Mouse (Mus musculus) liver, adult 2 months (tissue): ENCODE results near the gene Arhgap44. TPM values are rescaled to one million over a fixed set of nuclear protein-coding genes. Genes with fewer than 3 reads are reported as not detected.

Experiments used
- DNase-seq: peaks from one replicate; pipeline ENCODE4 v3.0.0-alpha.2; 2011; ENCODE audit warnings: low read depth, low spot score; ENCODE audit errors: extremely low read depth
- H3K27ac ChIP-seq: fragments of 200-500 bp; replicated peaks from 2 replicates; pipeline ENCODE4 v1.5.1; 2012; ENCODE audit warnings: low read depth, mild to moderate bottlenecking, control low read depth, inconsistent platforms, low read length; ENCODE audit not compliant: insufficient read depth
- H3K27me3 ChIP-seq: fragments of 200-500 bp; 2 replicates; pipeline ENCODE4 v1.6.1; 2012; ENCODE audit warnings: mild to moderate bottlenecking, moderate library complexity, low read length, inconsistent platforms; ENCODE audit not compliant: control insufficient read depth, insufficient read depth
- H3K36me3 ChIP-seq: fragments of 200-500 bp; 2 replicates; pipeline ENCODE4 v1.6.1; 2012; ENCODE audit warnings: low read length, inconsistent platforms; ENCODE audit not compliant: control insufficient read depth, insufficient read depth
- H3K4me1 ChIP-seq: fragments of 200-500 bp; 2 replicates; pipeline ENCODE4 v1.6.1; 2011; ENCODE audit warnings: low read length; ENCODE audit not compliant: control insufficient read depth, insufficient read depth
- H3K4me3 ChIP-seq: fragments of 200-500 bp; 2 replicates; pipeline ENCODE4 v1.5.1; 2011; ENCODE audit warnings: low read depth, mild to moderate bottlenecking, control low read depth, low read length, moderate library complexity; ENCODE audit not compliant: insufficient read depth
- H3K79me2 ChIP-seq: fragments of 200-500 bp; 2 replicates; pipeline ENCODE4 v1.6.1; 2012; ENCODE audit warnings: inconsistent platforms, mild to moderate bottlenecking, low read length, moderate library complexity; ENCODE audit not compliant: control insufficient read depth, insufficient read depth
- H3K9ac ChIP-seq: fragments of 200-500 bp; 2 replicates; pipeline ENCODE4 v1.6.1; 2012; ENCODE audit warnings: low read depth, mild to moderate bottlenecking, control low read depth, inconsistent platforms, low read length
- CTCF ChIP-seq: fragments of 200-500 bp; IDR thresholded peaks from 2 replicates; pipeline ENCODE4 v1.5.1; 2011; ENCODE audit warnings: low read depth, low read length, control low read depth
- POLR2A ChIP-seq: fragments of 200-500 bp; IDR thresholded peaks from 2 replicates; pipeline ENCODE4 v1.6.1; 2011; ENCODE audit warnings: low read length, control low read depth; ENCODE audit not compliant: insufficient read depth; ENCODE audit errors: extremely low read depth
- WGBS: fragments of 180-500 bp; shearing (Covaris S2); methylation state at CpG from one replicate; pipeline ENCODE4 v1.1.7; 2018; 5-methylcytosine and 5-hydroxymethylcytosine counted together
- polyA plus RNA-seq: library from polyadenylated mRNA; depleted of rRNA; stranded (reverse); fragments of >200 nt; gene quantifications from 2 replicates; pipeline ENCODE4 v1.2.3, GENCODE M21; 2012; rRNA removed
- total RNA-seq: library from RNA; depleted of rRNA; stranded (reverse); fragments of >200 nt; gene quantifications from 2 replicates; pipeline ENCODE4 v1.2.3, GENCODE M21; 2014; rRNA removed

Gene Arhgap44
- total and polyA plus RNA-seq, 2 experiments: 0.64 to 0.65 TPM

DNA sequence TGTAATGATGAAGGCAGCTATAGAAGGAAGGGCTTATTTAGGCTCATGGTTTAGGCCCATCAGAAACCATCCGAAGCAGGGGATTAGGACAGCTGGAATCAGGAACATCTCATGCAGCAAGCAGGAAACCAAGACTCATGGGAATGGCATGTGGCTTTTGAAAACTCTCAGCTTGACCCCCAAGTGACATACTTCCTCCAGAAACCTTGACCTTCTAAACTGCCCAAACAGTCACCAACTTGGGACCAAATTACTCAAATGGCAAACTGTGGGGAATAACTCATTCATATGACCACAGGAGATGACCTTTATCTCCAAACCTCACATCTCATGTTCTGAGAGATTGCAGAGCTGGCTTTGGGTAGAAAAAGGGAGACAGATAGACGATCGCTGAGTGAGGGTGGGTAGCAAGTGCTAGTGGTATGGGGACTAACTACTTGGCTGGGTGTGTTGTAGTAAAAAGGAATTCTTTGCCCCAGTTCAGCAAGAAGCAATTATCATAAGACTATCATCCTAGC lies 191.2 kb downstream of the Arhgap44 start:
- Histone ChIP-seq H3K9ac (no peak overlapping the region), H3K27me3 (no peaks in the 10 kb centered on the region), H3K36me3 (no peaks in the 10 kb centered on the region), H3K27ac (no peak overlapping the region), H3K4me1 (no peaks in the 10 kb centered on the region), H3K79me2 (no peaks in the 10 kb centered on the region), H3K4me3 (no peak overlapping the region)
- 79% methylated on average over 3 of the region's 3 CpGs for WGBS
- TF ChIP-seq POLR2A: no peak
- TF ChIP-seq CTCF: no peak
- no peak for DNase-seq

DNA sequence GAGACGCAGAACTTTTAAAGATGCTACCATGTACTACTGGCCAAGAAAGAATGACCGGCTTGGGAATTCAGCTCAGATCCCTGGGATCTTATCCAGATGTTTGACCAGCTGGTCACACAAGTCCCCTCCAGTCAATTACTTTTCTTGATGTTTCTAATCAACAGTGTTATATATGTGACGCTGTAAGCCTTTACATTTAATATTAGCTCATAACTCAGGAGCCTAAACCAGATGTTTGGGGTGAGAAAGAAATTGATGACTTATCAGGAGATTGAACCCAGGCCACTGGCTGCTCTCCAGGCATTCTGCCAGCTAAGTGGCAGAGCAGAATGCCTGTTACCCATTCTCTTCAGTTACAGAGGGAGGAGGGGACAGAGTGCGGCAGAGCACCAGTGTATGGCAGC lies 193.8 kb downstream of the Arhgap44 start:
- no peak overlapping the region for H3K4me3 ChIP-seq
- no peak overlapping the region for H3K27ac ChIP-seq
- no peak overlapping the region for H3K9ac ChIP-seq
- TF ChIP-seq CTCF (no peak), POLR2A (no peak)
- H3K27me3 ChIP-seq: no peaks in the 10 kb centered on the region
- no peaks in the 10 kb centered on the region for H3K36me3 ChIP-seq
- no peak for DNase-seq
- WGBS: 60% methylated on average over 4 of the region's 4 CpGs
- H3K79me2 ChIP-seq: no peaks in the 10 kb centered on the region
- no peaks in the 10 kb centered on the region for H3K4me1 ChIP-seq

DNA sequence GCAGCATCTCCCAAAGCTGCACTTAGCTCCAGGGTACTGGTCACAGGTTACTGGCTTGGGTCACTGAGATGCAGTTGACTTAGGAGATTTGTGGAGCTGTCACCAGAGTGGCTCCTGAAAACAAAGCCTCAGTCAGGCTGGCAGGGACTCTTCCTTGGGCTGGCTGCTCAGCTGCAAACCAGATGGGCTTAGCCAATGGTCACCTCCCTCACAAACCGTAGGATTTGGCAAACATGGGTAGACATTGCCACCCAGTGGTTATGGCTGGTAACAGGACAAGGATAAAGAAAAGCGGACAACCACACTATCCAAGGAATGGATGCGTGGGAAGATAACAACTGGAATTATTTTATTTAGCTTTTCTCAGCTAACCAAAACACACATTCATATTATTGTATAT lies 194.3 kb downstream of the Arhgap44 start:
- DNase-seq: peak; percentile 26

DNA sequence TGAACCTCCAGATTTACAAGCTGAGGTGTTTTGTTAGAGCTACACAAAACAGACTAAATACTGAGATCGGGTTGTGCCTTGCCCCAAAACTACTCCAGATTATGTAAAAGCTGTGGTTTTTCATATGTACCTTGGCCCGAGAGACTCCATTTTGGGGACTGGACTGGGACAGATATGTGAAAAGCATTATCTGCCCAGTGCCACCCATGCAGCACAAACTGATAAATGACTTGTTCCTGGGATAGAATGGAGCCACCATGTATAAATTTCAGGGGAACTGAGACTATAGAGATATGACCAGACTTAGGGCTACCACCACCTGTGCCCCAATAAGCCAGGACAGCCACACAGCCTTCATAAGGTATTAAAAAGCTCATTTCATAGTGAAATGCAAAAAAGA lies 200.1 kb downstream of the Arhgap44 start:
- Histone ChIP-seq H3K4me1 (no peaks in the 10 kb centered on the region), H3K9ac (no peak overlapping the region), H3K36me3 (no peaks in the 10 kb centered on the region), H3K27ac (no peak overlapping the region), H3K4me3 (no peak overlapping the region), H3K79me2 (no peaks in the 10 kb centered on the region), H3K27me3 (no peaks in the 10 kb centered on the region)
- 83% methylated on average over 2 of the region's 2 CpGs for WGBS
- DNase-seq: no peak
- no peak for TF ChIP-seq CTCF
- TF ChIP-seq POLR2A: no peak

More for the DNA sequence above, 194.3 kb downstream of the Arhgap44 start:
- no peak overlapping the region for H3K9ac ChIP-seq
- TF ChIP-seq CTCF (peak; percentile 62), POLR2A (no peak)
- H3K4me1 ChIP-seq: no peaks in the 10 kb centered on the region
- 4% methylated on average over 3 of the region's 3 CpGs for WGBS
- no peak overlapping the region for H3K27ac ChIP-seq
- no peak overlapping the region for H3K4me3 ChIP-seq
- H3K27me3 ChIP-seq: no peaks in the 10 kb centered on the region
- H3K36me3 ChIP-seq: no peaks in the 10 kb centered on the region
- H3K79me2 ChIP-seq: no peaks in the 10 kb centered on the region

DNA sequence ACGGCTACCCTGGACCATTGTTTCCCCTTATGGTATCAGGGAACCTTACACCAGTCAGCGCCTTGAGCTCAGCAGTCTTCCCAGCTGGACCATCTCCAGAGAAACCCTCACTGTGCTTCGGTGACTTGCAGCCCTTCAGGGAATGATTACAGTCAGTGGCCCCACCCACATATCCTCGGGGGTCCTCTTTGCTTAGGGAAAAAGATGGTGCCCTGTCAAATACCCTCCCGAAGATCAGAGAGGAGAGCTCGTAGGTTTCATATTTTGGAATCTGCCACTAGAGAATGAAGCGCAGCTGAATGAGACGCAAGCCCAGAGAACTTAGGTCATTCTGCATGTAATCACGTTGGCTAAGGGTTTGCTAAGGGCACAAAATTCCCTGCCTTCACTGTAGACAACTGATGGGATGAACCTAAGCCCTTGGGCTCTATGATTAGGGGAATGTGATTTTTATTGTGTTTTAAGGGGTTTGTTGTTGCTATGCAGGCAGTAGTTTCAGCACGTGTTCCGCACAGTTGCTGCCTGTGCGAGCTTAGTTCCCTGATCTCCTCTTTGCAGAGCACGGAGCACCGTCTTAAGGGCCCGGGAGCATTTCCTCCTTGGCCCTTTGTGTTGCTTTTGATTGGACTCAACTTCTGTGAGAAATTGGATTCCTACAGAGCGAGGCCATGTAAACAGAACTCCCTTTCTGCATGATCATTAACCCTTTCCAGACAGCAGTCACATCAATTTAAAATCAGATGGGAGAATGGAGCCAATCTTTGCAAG lies 205.6 kb downstream of the Arhgap44 start:
- H3K36me3 ChIP-seq: no peaks in the 10 kb centered on the region
- H3K79me2 ChIP-seq: no peaks in the 10 kb centered on the region
- H3K4me1 ChIP-seq: no peaks in the 10 kb centered on the region
- no peak overlapping the region for H3K27ac ChIP-seq
- DNase-seq: no peak
- H3K4me3 ChIP-seq: no peak overlapping the region
- TF ChIP-seq CTCF (no peak), POLR2A (no peak)
- 23% methylated on average over 16 of the region's 16 CpGs for WGBS
- no peaks in the 10 kb centered on the region for H3K27me3 ChIP-seq
- H3K9ac ChIP-seq: no peak overlapping the region

Other genes starting within 250 kb of the Arhgap44 start
- gene Elac2, start 183.9 kb downstream of the Arhgap44 start, total RNA-seq: 11.2 and 14.2 TPM in 2 replicates
- gene Elac2, start 183.9 kb downstream of the Arhgap44 start, polyA plus RNA-seq: 14.7 and 14.8 TPM in 2 replicates
- gene 1700086D15Rik, start 3.1 kb downstream of the Arhgap44 start, total RNA-seq: 0.09 TPM in 1 of 2 replicates, not detected in the other
- gene 1700086D15Rik, start 3.1 kb downstream of the Arhgap44 start, polyA plus RNA-seq: not detected in 2 replicates
- gene Myocd, start 107.0 kb upstream of the Arhgap44 start, total RNA-seq: under 0.01 and 0.07 TPM in 2 replicates
- 0.02 and 0.05 TPM in 2 replicates for gene Myocd, start 107.0 kb upstream of the Arhgap44 start, polyA plus RNA-seq